Mouse (Mus musculus): ENCODE results near the gene Cyb5d1. TPM values are rescaled to one million over a fixed set of nuclear protein-coding genes. Genes with fewer than 3 reads are reported as not detected.

The Cyb5d1 gene
- 12.5 and 16.1 TPM in 2 replicates for total RNA-seq (2015; ENCODE audit: low replicate concordance)
- 23.5 and 31.4 TPM in 2 replicates for total RNA-seq (2017; ENCODE audit: low replicate concordance)

- ATAC-seq (replicated peaks; ENCODE audit: low FRiP score, poor library complexity, severe bottlenecking): peak; percentile 80
Measured at GRCm38 (mm10) chr11:69395235-69395633, at the start of gene Cyb5d1, which contains the start of gene Naa38. Cyb5d1 (minus strand) TSS chr11:69395631. Naa38 (plus strand) TSS chr11:69395487.

GRCm38 (mm10) chr11:69443328-69443727 is 47.9 kb upstream of the Cyb5d1 start:
- no peak for ATAC-seq (replicated peaks; ENCODE audit: low FRiP score, poor library complexity, severe bottlenecking)

GRCm38 (mm10) chr11:69437291-69437690 is 41.9 kb upstream of the Cyb5d1 start:
- no peak for ATAC-seq (replicated peaks; ENCODE audit: low FRiP score, poor library complexity, severe bottlenecking)

- ATAC-seq (replicated peaks; ENCODE audit: low FRiP score, poor library complexity, severe bottlenecking): no peak
Measured at GRCm38 (mm10) chr11:69433189-69433588, 37.8 kb upstream of the Cyb5d1 start.

DNA sequence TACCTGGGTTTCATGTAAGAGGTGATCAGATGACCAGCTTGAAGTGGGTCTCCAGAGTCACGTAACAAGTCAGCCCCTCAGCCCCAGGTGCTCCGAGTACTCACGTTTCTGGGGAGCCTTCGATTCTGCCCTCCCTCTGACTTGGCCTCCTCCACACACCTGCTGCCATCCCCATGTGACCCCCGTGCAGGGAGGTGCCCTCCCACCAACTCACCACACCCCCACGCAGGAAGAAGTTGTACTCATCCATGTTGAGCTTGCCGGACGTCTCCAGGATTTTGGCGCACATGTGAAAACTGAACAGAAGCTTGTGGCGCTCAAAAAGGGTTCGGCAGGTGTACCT is 37.2 kb upstream of the Cyb5d1 start:
- ATAC-seq (replicated peaks; ENCODE audit: low FRiP score, poor library complexity, severe bottlenecking): no peak

GRCm38 (mm10) chr11:69431829-69432639 is 36.6 kb upstream of the Cyb5d1 start:
- ATAC-seq (replicated peaks; ENCODE audit: low FRiP score, poor library complexity, severe bottlenecking): peak; percentile 36

DNA sequence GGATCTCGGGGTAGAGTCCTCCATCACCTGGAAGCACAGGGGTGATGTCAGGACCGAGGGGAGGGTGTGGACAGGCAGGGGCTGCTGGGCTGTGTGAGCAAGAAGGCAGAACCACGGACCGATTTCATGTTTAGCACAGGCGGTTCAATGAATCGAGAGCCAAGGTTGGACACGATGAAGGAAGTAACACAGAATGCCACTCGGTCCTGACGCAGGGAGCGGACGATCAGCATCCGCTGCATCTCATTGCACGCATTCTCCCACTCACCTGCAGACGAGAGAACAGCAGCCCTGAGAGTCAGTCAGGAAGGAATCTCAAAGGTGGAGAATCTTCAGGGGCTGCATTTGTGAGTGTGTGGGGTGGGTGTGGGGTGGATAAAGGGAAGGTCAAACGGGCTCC is 35.2 kb upstream of the Cyb5d1 start:
- ATAC-seq (replicated peaks; ENCODE audit: low FRiP score, poor library complexity, severe bottlenecking): no peak

DNA sequence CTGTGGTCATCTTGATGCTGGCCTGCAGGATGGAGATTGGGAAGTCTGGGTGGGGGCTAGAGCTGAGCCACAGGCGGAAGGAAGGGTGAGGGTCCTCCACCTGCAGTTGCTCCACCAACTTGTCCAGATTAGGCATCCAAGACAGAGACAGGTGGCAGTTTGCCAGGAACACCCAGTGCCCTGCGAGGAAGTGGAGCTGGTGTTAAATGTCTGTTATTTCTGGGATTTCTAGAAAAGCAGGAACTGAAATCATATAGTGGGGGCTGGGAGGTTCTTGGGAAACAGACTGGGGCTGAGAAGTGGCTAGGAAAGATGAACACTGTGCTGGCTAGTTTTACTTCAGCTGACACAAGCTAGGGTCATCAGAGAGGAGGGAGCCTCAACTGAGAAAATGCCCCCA is 33.9 kb upstream of the Cyb5d1 start:
- no peak for ATAC-seq (replicated peaks; ENCODE audit: low FRiP score, poor library complexity, severe bottlenecking)

GRCm38 (mm10) chr11:69428751-69429150 is 33.3 kb upstream of the Cyb5d1 start:
- no peak for ATAC-seq (replicated peaks; ENCODE audit: low FRiP score, poor library complexity, severe bottlenecking)

- ATAC-seq (replicated peaks; ENCODE audit: low FRiP score, poor library complexity, severe bottlenecking): no peak
Measured at GRCm38 (mm10) chr11:69426246-69426645, 30.8 kb upstream of the Cyb5d1 start.

DNA sequence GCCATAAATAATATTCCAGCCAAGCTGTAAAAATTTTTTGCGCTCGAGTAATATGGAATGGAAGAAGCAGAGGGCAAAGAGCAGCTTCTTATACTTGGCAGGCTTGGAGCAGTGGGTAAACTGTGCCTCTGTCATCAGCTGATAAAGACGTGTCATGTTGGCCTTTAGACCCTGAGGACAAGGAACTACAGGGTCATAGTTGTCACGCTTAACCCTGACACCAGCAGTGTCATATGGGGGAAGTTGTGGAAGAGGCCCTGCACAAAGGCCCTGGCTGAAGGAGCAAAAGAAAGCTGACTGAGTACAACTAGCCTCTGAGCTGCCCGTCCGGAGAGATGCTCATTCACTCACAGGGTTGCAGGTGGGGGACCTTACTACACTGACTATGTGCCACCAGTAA is 28.5 kb upstream of the Cyb5d1 start:
- ATAC-seq (replicated peaks; ENCODE audit: low FRiP score, poor library complexity, severe bottlenecking): no peak

GRCm38 (mm10) chr11:69422842-69423241 is 27.4 kb upstream of the Cyb5d1 start:
- no peak for ATAC-seq (replicated peaks; ENCODE audit: low FRiP score, poor library complexity, severe bottlenecking)

DNA sequence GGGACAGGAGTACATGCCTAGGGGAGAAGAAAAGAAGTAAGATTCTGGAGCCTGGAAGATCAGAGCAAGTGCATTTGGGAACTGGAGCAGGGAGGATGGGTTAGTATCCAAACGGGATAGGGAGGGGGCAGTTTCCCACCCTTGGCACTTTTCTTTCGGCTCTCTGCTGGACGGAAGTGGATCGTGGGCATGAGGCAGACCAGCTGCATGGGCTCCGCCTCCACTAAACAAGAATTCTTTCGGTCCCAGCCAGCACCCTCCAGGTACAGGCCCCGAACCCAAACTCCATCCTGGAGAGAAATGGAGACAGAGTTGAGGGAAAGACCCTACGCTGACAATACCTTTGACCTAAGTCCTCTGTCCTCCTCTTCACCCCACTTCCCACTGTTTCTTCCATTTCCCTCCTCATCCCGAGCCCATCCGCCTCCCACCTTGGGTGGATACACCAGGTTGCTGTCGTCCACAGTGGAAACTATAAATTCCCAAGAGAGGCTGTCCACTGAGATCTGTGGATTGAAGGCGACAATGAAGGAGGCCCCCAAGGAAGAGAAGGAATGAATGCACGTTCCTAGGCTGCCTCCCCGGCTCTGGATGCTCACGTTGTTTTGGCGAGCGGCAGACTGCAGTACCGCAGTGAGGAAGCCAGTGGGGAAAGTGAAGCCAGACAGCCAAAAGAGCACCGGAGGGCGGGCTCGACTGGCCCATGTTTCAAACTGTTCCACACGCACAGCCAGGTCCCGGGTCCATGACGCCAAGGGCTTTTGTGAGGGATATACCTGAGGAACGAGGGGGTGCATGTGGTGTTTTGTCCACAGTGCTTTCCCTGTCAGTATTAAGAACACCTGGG is 25.9 kb upstream of the Cyb5d1 start:
- no peak for ATAC-seq (replicated peaks; ENCODE audit: low FRiP score, poor library complexity, severe bottlenecking)

DNA sequence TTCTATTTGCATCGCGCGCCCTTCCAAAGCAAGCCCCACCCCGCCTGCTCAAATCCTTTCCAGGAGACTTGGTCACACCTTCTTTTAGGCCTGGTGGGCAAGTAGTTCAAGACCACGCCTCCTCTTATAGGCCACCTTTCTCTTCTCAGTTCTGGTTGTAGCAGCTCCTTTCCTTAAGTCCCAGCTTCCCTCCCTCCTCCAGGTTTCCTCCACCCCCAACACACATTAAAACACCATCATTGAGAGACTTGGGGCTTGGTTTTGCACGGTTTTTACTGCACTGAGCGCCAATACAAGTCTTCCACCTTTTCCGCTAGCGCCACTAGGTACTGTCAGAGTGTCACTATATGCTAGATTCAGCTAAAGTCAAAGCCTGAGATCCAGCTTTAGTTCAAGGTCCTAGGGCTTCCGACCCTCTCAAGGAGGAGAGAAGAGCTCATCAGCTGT is 25.1 kb upstream of the Cyb5d1 start:
- no peak for ATAC-seq (replicated peaks; ENCODE audit: low FRiP score, poor library complexity, severe bottlenecking)

DNA sequence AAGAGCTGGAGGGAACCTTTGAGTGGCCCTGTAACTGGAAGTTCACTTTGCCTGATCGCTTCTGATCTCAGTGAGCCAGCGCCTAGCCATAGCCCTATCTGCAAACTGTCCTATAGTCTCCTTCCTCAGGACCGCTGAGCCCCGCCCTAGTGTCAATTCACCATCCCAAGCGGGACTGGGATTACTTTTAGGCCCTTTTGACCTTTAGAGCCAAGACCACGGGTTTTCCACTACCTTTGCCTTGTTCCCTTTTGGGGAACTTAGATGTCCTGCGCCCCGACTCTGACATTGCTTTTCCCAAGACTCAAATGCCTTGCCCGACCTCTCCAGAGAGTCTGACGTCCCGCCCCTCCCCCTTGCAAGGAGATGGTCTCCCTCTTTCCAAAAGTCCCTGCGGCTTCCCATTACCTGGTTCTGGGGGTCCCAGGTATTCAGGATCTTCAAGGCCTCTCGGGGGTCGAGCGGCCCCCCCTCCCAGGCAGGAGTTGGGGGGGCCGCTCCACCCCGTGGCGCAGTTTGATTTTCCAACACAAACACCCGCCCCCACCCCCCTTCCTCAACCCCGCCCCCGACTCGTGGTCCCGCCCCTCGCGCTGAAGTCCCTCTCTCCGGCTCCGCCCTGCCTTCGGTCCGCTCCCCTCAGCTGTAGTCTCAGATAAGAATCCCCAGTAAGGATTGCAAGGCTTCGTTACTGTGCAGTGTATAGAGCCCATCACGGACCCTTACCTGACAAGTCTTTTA is 24.6 kb upstream of the Cyb5d1 start:
- peak; percentile 28; the same call in 1 of the 2 replicates for ATAC-seq (replicated peaks; ENCODE audit: low FRiP score, poor library complexity, severe bottlenecking)

DNA sequence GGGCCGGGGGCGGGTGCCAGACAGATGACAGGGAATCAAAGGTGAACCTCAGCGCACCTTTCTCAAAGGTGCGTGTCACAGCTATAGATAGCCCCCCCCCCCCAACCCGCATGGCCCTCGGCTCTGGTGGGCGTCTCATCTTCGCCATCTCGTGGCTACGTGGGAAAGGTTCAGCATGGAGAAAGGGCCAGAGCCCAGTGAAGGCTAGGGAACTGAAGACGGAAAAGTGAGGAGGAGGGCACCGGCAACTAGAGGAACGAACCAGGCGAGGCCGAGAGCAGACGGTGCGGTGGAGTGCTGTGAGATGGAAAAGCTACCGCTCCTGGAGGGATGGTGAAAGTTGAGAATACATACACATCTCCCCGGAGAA is 24.0 kb upstream of the Cyb5d1 start:
- ATAC-seq (replicated peaks; ENCODE audit: low FRiP score, poor library complexity, severe bottlenecking): no peak

DNA sequence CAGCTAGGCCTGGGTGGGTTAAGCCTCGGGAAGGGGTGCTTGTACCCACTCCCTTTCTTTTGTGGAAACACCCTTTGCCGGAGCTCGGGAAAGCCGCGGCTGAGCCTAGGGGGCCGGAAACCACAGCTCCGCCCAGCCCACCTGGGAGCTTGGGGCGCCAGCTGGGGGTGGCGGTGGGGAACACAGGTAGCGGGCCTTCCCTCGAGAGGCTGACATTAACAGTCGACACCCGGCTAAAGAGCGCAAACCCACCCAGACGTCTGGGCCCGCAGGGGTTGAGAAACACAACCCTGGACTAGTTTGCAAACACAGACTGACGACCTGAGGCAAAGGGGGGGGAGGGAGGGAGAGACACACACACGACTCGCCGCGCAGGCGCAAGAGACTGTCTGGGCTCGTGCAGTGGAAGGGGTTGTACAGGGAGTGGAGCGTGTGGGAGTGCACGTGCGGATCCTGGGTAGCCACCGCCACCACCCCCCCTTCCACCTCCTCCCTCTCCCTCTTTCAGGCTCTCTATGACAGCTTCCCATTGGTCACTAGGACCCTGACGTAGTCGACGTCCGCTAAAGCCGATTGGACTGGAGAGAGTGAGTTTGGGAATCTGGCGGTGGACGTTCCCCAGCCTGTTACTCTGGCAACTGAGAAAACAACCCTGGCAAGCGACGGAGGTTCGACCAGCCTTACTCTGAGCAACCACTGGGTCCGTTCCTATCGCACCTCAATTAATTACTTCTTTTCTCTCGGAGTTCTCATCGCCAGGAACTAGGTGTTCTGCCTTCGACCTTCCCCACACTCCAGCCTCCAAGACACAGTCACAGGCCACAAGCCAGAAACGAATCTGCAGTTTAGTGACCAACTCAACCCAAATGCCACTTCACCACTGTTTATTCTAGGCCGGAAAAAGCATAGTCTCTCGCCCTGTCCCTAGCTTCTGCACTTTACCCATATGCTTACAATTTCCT is 23.3 kb upstream of the Cyb5d1 start:
- peak; percentile 63 for ATAC-seq (replicated peaks; ENCODE audit: low FRiP score, poor library complexity, severe bottlenecking)

GRCm38 (mm10) chr11:69417449-69418384 is 22.3 kb upstream of the Cyb5d1 start:
- ATAC-seq (replicated peaks; ENCODE audit: low FRiP score, poor library complexity, severe bottlenecking): peak; percentile 56
